Mouse (Mus musculus) CH12.LX (cell line): ENCODE data around the gene Kcnn3.

Experiments used
- BHLHE40 ChIP-seq: IDR thresholded peaks from 2 replicates; pipeline ENCODE4 v1.6.1; 2011; ENCODE audit warnings: mild to moderate bottlenecking, low read depth, low read length, improper control_type of control experiment
- CTCF ChIP-seq, 2 experiments: IDR thresholded peaks in 1 of 2; conservative IDR thresholded peaks in 1 of 2; 2 replicates each; pipeline ENCODE4 v1.5.1; 2011 to 2012; ENCODE audit warnings: low read depth in 2 of 2, low read length in 2 of 2, improper control_type of control experiment in 1 of 2, inconsistent platforms in 1 of 2, mild to moderate bottlenecking in 1 of 2, moderate library complexity in 1 of 2
- EP300 ChIP-seq: IDR thresholded peaks from 2 replicates; pipeline ENCODE4 v1.6.1; 2011; ENCODE audit warnings: low read length, improper control_type of control experiment
- JUND ChIP-seq: conservative IDR thresholded peaks from 2 replicates; pipeline ENCODE4 v1.6.1; 2011; ENCODE audit warnings: low read depth, low read length, improper control_type of control experiment
- KAT2A ChIP-seq: IDR thresholded peaks from 2 replicates; pipeline ENCODE4 v1.6.1; 2012; ENCODE audit warnings: low read length, improper control_type of control experiment, inconsistent platforms; ENCODE audit not compliant: insufficient replicate concordance
- MAX ChIP-seq: IDR thresholded peaks from 2 replicates; pipeline ENCODE4 v1.6.1; 2011; ENCODE audit warnings: low read length, improper control_type of control experiment
- MAZ ChIP-seq: IDR thresholded peaks from 2 replicates; pipeline ENCODE4 v1.6.1; 2012; ENCODE audit warnings: low read depth, mild to moderate bottlenecking, inconsistent platforms, low read length, improper control_type of control experiment, moderate library complexity
- MEF2A ChIP-seq: IDR thresholded peaks from 2 replicates; pipeline ENCODE4 v1.6.1; 2014; ENCODE audit warnings: low read depth, mild to moderate bottlenecking, inconsistent platforms, low read length, improper control_type of control experiment, borderline replicate concordance
- MYC ChIP-seq: IDR thresholded peaks from 2 replicates; pipeline ENCODE4 v1.6.1; 2011; ENCODE audit warnings: low read depth, mild to moderate bottlenecking, improper control_type of control experiment, low read length
- PAX5 ChIP-seq: IDR thresholded peaks from 2 replicates; pipeline ENCODE4 v1.6.1; 2012; ENCODE audit warnings: low read length, inconsistent platforms, mixed read lengths
- POLR2A ChIP-seq: IDR thresholded peaks from 2 replicates; pipeline ENCODE4 v1.6.1; 2011; ENCODE audit warnings: low read depth, mild to moderate bottlenecking, improper control_type of control experiment, low read length
- ZC3H11A ChIP-seq: IDR thresholded peaks from 2 replicates; pipeline ENCODE4 v1.6.1; 2012; ENCODE audit warnings: low read depth, mild to moderate bottlenecking, inconsistent platforms, low read length, improper control_type of control experiment
- ZMIZ1 ChIP-seq: IDR thresholded peaks from 2 replicates; pipeline ENCODE4 v1.6.1; 2012; ENCODE audit warnings: low read depth, mild to moderate bottlenecking, inconsistent platforms, low read length, improper control_type of control experiment

DNA sequence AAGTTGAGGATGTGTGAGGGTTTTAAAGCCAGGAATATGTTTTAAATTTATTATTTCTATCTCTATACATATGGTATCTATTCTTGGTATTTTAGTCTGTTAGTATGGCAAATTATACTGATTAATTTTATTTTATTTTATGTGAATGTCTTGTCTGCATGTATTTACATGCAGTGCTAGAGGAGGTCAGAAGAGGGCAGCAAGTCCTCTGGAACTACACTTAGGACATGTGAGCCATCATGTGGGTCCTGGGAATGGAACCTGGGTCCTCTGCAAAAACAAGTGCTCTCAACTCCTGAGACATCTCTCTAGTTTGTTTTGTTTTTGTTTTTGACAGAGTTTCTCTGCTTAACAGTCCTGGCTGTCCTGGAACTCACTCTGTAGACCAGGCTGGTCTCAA lies 18.5 kb upstream of the Kcnn3 start:
- TF ChIP-seq ZC3H11A (no peak), POLR2A (no peak), PAX5 (no peak), CTCF (conservative IDR thresholded peaks at IDR 0.05 in 1 of 2, IDR thresholded peaks at IDR 0.05 in 1 of 2; ENCODE audit: low read depth in 2 of 2, low read length in 2 of 2) (peak in 1 of 2 experiments; percentile 54; a peak in 2 of 4 replicates), KAT2A (no peak), ZMIZ1 (no peak), JUND (no peak), MEF2A (no peak), BHLHE40 (no peak), EP300 (no peak), MYC (no peak), MAX (no peak), MAZ (no peak)
